Mouse (Mus musculus): ENCODE results near the gene Tgfb3. TPM values are rescaled to one million over a fixed set of nuclear protein-coding genes. Genes with fewer than 3 reads are reported as not detected.

The Tgfb3 gene
- polyA plus RNA-seq, 1 experiment from 2014 or later: 14.7 TPM

GRCm38 (mm10) chr12:86036368-86037166, 42.3 kb downstream of the Tgfb3 start:
- no peak overlapping the region for H3K4me2 ChIP-seq
- H3K9me3 ChIP-seq (ENCODE audit: control insufficient read depth, low read length): no peaks in the 10 kb centered on the region
- no peaks in the 10 kb centered on the region for H3K36me3 ChIP-seq (ENCODE audit: control insufficient read depth, insufficient read depth, low read length)
- peaks cover 5% of the 10 kb centered on the region for H3K4me1 ChIP-seq (replicated peaks; ENCODE audit: control insufficient read depth, insufficient read depth, low read length)
- no peaks in the 10 kb centered on the region for H3K27me3 ChIP-seq (replicated peaks; ENCODE audit: control insufficient read depth, insufficient read depth, low read length)
- 54% methylated on average over 9 of the region's 9 CpGs for WGBS
- H3K27ac ChIP-seq (ENCODE audit: low read depth, low read length): no peak overlapping the region
- DNase-seq (ENCODE audit: low spot score): no peak
- no peak overlapping the region for H3K9ac ChIP-seq (ENCODE audit: low read depth, low read length)
- H3K4me3 ChIP-seq (ENCODE audit: low read depth, low read length): no peak overlapping the region
- no peak for ATAC-seq (replicated peaks; ENCODE audit: low FRiP score)

- Histone ChIP-seq H3K27me3 (replicated peaks; ENCODE audit: control insufficient read depth, insufficient read depth, low read length) (no peaks in the 10 kb centered on the region), H3K27ac (ENCODE audit: low read depth, low read length) (no peak overlapping the region), H3K4me2 (no peak overlapping the region), H3K4me1 (replicated peaks; ENCODE audit: control insufficient read depth, insufficient read depth, low read length) (peaks cover 9% of the 10 kb centered on the region), H3K9ac (ENCODE audit: low read depth, low read length) (no peak overlapping the region), H3K36me3 (ENCODE audit: control insufficient read depth, insufficient read depth, low read length) (no peaks in the 10 kb centered on the region), H3K4me3 (ENCODE audit: low read depth, low read length) (no peak overlapping the region), H3K9me3 (ENCODE audit: control insufficient read depth, low read length) (no peaks in the 10 kb centered on the region)
- DNase-seq (ENCODE audit: low spot score) (no peak), ATAC-seq (replicated peaks; ENCODE audit: low FRiP score) (no peak)
Measured at GRCm38 (mm10) chr12:86035586-86035985, 43.3 kb downstream of the Tgfb3 start.

- H3K4me2 ChIP-seq: peak overlapping the region; percentile 7; the same call in 1 of the 2 replicates
Measured at GRCm38 (mm10) chr12:86030932-86031331, 47.9 kb downstream of the Tgfb3 start.

GRCm38 (mm10) chr12:86027747-86028146, 51.1 kb downstream of the Tgfb3 start:
- H3K9me3 ChIP-seq (ENCODE audit: control insufficient read depth, low read length): no peaks in the 10 kb centered on the region
- H3K36me3 ChIP-seq (ENCODE audit: control insufficient read depth, insufficient read depth, low read length): no peaks in the 10 kb centered on the region
- H3K4me1 ChIP-seq (replicated peaks; ENCODE audit: control insufficient read depth, insufficient read depth, low read length): peaks cover 12% of the 10 kb centered on the region
- ATAC-seq (replicated peaks; ENCODE audit: low FRiP score) (no peak), DNase-seq (ENCODE audit: low spot score) (no peak)
- no peak overlapping the region for H3K4me2 ChIP-seq
- no peak overlapping the region for H3K4me3 ChIP-seq (ENCODE audit: low read depth, low read length)
- no peak overlapping the region for H3K27ac ChIP-seq (ENCODE audit: low read depth, low read length)
- 89% methylated on average over 1 of the region's 1 CpGs for WGBS
- H3K9ac ChIP-seq (ENCODE audit: low read depth, low read length): no peak overlapping the region
- H3K27me3 ChIP-seq (replicated peaks; ENCODE audit: control insufficient read depth, insufficient read depth, low read length): no peaks in the 10 kb centered on the region

More at GRCm38 (mm10) chr12:86030932-86031331, 47.9 kb downstream of the Tgfb3 start:
- Histone ChIP-seq H3K4me3 (ENCODE audit: low read depth, low read length) (no peak overlapping the region), H3K27me3 (replicated peaks; ENCODE audit: control insufficient read depth, insufficient read depth, low read length) (no peaks in the 10 kb centered on the region), H3K9ac (ENCODE audit: low read depth, low read length) (no peak overlapping the region), H3K9me3 (ENCODE audit: control insufficient read depth, low read length) (no peaks in the 10 kb centered on the region), H3K27ac (ENCODE audit: low read depth, low read length) (peak overlapping the region; percentile 29; the same call in 1 of the 2 replicates), H3K36me3 (ENCODE audit: control insufficient read depth, insufficient read depth, low read length) (no peaks in the 10 kb centered on the region), H3K4me1 (replicated peaks; ENCODE audit: control insufficient read depth, insufficient read depth, low read length) (peaks cover 12% of the 10 kb centered on the region)
- no peak for DNase-seq (ENCODE audit: low spot score)
- 59% methylated on average over 5 of the region's 5 CpGs for WGBS
- peak; percentile 51 for ATAC-seq (replicated peaks; ENCODE audit: low FRiP score)

DNA sequence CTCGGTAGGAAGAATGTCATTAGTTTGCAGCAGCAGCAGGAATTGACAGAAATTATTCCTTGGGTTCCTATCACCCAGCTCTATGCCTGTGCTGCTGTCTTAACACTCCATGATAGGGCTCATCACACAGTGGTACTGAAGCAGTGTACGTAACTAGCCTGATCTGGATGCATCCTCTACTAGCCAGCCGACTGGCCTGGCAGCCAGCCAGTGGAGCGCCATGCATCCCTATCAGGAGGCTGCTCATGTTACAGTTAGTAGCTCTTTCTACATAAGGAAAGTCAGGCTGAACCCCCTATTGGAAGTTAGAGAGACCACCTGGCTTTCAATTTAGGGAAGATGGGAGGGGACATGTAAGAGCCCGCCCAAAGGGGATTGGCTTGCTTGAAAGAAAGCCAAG, 51.8 kb downstream of the Tgfb3 start:
- WGBS: 74% methylated on average over 5 of the region's 5 CpGs
- no peak for ATAC-seq (replicated peaks; ENCODE audit: low FRiP score)

GRCm38 (mm10) chr12:86025480-86025879, 53.4 kb downstream of the Tgfb3 start:
- Histone ChIP-seq H3K9ac (ENCODE audit: low read depth, low read length) (no peak overlapping the region), H3K27me3 (replicated peaks; ENCODE audit: control insufficient read depth, insufficient read depth, low read length) (no peaks in the 10 kb centered on the region), H3K9me3 (ENCODE audit: control insufficient read depth, low read length) (no peaks in the 10 kb centered on the region), H3K4me3 (ENCODE audit: low read depth, low read length) (no peak overlapping the region), H3K27ac (ENCODE audit: low read depth, low read length) (no peak overlapping the region), H3K36me3 (ENCODE audit: control insufficient read depth, insufficient read depth, low read length) (no peaks in the 10 kb centered on the region), H3K4me1 (replicated peaks; ENCODE audit: control insufficient read depth, insufficient read depth, low read length) (peaks cover 11% of the 10 kb centered on the region), H3K4me2 (no peak overlapping the region)
- DNase-seq (ENCODE audit: low spot score) (no peak), ATAC-seq (replicated peaks; ENCODE audit: low FRiP score) (no peak)
- WGBS: 90% methylated on average over 6 of the region's 6 CpGs

More for the DNA sequence above, 51.8 kb downstream of the Tgfb3 start:
- Histone ChIP-seq H3K4me1 (replicated peaks; ENCODE audit: control insufficient read depth, insufficient read depth, low read length) (peaks cover 16% of the 10 kb centered on the region), H3K27me3 (replicated peaks; ENCODE audit: control insufficient read depth, insufficient read depth, low read length) (no peaks in the 10 kb centered on the region), H3K4me2 (no peak overlapping the region), H3K9ac (ENCODE audit: low read depth, low read length) (no peak overlapping the region), H3K4me3 (ENCODE audit: low read depth, low read length) (no peak overlapping the region), H3K36me3 (ENCODE audit: control insufficient read depth, insufficient read depth, low read length) (no peaks in the 10 kb centered on the region), H3K27ac (ENCODE audit: low read depth, low read length) (no peak overlapping the region), H3K9me3 (ENCODE audit: control insufficient read depth, low read length) (no peaks in the 10 kb centered on the region)
- DNase-seq (ENCODE audit: low spot score): no peak

DNA sequence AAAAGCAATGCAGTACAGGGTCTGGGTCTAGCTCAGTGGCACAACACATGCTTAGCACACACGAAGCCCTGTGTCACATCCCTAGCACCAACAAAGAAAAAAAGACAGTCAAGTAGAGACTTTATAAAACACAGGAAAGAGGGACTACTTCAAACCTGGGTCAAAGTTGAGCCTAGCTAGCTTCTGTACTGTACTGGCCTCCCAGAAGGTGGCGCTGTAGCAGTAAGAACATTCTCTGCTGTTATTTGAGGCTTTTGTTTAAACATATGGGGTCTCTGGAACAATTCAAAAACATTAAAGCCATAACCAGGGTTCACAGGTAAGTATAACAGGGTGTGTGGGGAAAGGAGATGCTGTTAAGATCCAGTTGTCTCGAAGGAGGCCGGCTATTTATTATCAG, 54.4 kb downstream of the Tgfb3 start:
- no peak overlapping the region for H3K4me2 ChIP-seq
- peaks cover 8% of the 10 kb centered on the region for H3K4me1 ChIP-seq (replicated peaks; ENCODE audit: control insufficient read depth, insufficient read depth, low read length)
- WGBS: 62% methylated on average over 4 of the region's 4 CpGs
- ATAC-seq (replicated peaks; ENCODE audit: low FRiP score): no peak
- no peaks in the 10 kb centered on the region for H3K36me3 ChIP-seq (ENCODE audit: control insufficient read depth, insufficient read depth, low read length)
- no peak overlapping the region for H3K9ac ChIP-seq (ENCODE audit: low read depth, low read length)
- no peak overlapping the region for H3K27ac ChIP-seq (ENCODE audit: low read depth, low read length)
- H3K27me3 ChIP-seq (replicated peaks; ENCODE audit: control insufficient read depth, insufficient read depth, low read length): no peaks in the 10 kb centered on the region
- no peaks in the 10 kb centered on the region for H3K9me3 ChIP-seq (ENCODE audit: control insufficient read depth, low read length)
- no peak for DNase-seq (ENCODE audit: low spot score)
- no peak overlapping the region for H3K4me3 ChIP-seq (ENCODE audit: low read depth, low read length)

DNA sequence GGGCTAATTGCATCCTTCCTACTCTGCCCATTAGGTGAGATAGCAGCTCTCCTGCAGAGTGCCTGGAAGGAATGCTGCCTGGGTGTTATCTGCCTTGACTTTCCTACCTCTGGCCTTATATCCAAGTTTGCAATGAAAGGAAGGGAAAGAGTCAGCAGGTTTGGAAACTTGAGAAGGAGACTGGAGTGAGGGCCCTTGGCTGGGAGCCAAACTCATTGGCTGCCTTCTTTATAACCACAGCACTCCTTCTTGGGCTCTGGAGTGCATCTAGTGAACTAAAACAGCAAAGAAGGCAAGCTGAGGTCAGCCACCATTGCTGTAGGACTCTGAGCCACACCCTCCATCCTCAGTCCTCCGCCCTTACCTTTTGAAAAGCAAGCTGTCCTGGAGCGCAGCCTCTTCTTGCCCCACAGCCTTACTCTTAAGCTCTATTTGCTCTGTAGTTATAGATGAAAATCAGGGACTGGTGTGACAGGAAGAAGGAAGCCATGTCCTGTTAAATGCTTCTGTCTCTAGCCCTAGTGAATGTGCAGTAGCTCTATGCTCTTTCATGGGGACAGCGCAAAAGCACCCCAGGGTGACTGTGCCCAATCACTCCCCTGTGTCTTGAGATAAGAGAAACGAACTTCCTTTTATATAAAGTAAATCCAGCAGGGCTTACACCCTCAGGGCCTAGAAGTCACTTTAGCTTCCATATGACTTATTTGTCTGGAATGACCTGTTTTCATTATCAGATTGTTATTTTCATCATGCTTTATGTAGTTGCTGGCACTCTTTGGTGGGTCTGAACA, 55.6 kb downstream of the Tgfb3 start:
- no peaks in the 10 kb centered on the region for H3K27me3 ChIP-seq (replicated peaks; ENCODE audit: control insufficient read depth, insufficient read depth, low read length)
- ATAC-seq (replicated peaks; ENCODE audit: low FRiP score) (no peak), DNase-seq (ENCODE audit: low spot score) (no peak)
- WGBS: 79% methylated on average over 4 of the region's 4 CpGs
- no peak overlapping the region for H3K4me2 ChIP-seq
- no peaks in the 10 kb centered on the region for H3K36me3 ChIP-seq (ENCODE audit: control insufficient read depth, insufficient read depth, low read length)
- H3K4me3 ChIP-seq (ENCODE audit: low read depth, low read length): no peak overlapping the region
- no peaks in the 10 kb centered on the region for H3K9me3 ChIP-seq (ENCODE audit: control insufficient read depth, low read length)
- H3K4me1 ChIP-seq (replicated peaks; ENCODE audit: control insufficient read depth, insufficient read depth, low read length): peaks cover 8% of the 10 kb centered on the region
- no peak overlapping the region for H3K27ac ChIP-seq (ENCODE audit: low read depth, low read length)
- H3K9ac ChIP-seq (ENCODE audit: low read depth, low read length): no peak overlapping the region

Data from liver, embryonic 11.5 days (tissue).